Mouse (Mus musculus) CD4-positive, CD25-positive, alpha-beta regulatory T cell, adult 2 months (primary cell): Measurements from ENCODE around the gene Otoa.

Experiments
- DNase-seq: peaks from one replicate; pipeline ENCODE4 v3.0.0-alpha.2; 2012; ENCODE audit warnings: low read depth, low spot score

Otoa gene

GRCm38 (mm10) chr7:121081816-121082215 lies 366 bp downstream of the Otoa start:
- no peak for DNase-seq

GRCm38 (mm10) chr7:121082949-121083513 lies 1.6 kb downstream of the Otoa start:
- DNase-seq = no peak

GRCm38 (mm10) chr7:121084840-121085453 lies 3.5 kb downstream of the Otoa start:
- DNase-seq = no peak

GRCm38 (mm10) chr7:121085500-121085899 lies 4.0 kb downstream of the Otoa start:
- no peak for DNase-seq

GRCm38 (mm10) chr7:121088745-121089144 lies 7.3 kb downstream of the Otoa start:
- peak; percentile 17 for DNase-seq

GRCm38 (mm10) chr7:121090748-121091147 lies 9.3 kb downstream of the Otoa start:
- no peak for DNase-seq

GRCm38 (mm10) chr7:121093026-121093425 lies 11.6 kb downstream of the Otoa start:
- no peak for DNase-seq

- no peak for DNase-seq
Observed at GRCm38 (mm10) chr7:121098614-121099389, 17.4 kb downstream of the Otoa start.

GRCm38 (mm10) chr7:121107851-121108250 lies 26.4 kb downstream of the Otoa start:
- no peak for DNase-seq

GRCm38 (mm10) chr7:121111321-121111720 lies 29.9 kb downstream of the Otoa start:
- DNase-seq = no peak

GRCm38 (mm10) chr7:121111762-121112161 lies 30.3 kb downstream of the Otoa start:
- no peak for DNase-seq

- peak; percentile 74 for DNase-seq
Observed at GRCm38 (mm10) chr7:121120143-121120818, 38.8 kb downstream of the Otoa start.

GRCm38 (mm10) chr7:121130837-121131236 lies 49.4 kb downstream of the Otoa start:
- no peak for DNase-seq

GRCm38 (mm10) chr7:121141274-121141673 lies 59.8 kb downstream of the Otoa start:
- DNase-seq = no peak

- DNase-seq = no peak
Observed at GRCm38 (mm10) chr7:121150662-121151061, 69.2 kb downstream of the Otoa start.

- no peak for DNase-seq
Observed at GRCm38 (mm10) chr7:121152186-121152585, 70.7 kb downstream of the Otoa start.

GRCm38 (mm10) chr7:121165616-121166015 lies 84.2 kb downstream of the Otoa start:
- DNase-seq = no peak

- DNase-seq = no peak
Observed at GRCm38 (mm10) chr7:121171888-121172287, 90.4 kb downstream of the Otoa start.

GRCm38 (mm10) chr7:121187201-121187786 lies 105.8 kb downstream of the Otoa start:
- DNase-seq = no peak

GRCm38 (mm10) chr7:121188976-121189375 lies 107.5 kb downstream of the Otoa start:
- DNase-seq = no peak

GRCm38 (mm10) chr7:121198933-121199332 lies 117.5 kb downstream of the Otoa start:
- DNase-seq = no peak

GRCm38 (mm10) chr7:121211804-121212203 lies 130.4 kb downstream of the Otoa start:
- DNase-seq = no peak
